Mouse (Mus musculus): ENCODE measurements around the gene Zfp943.
"Not testable (repeated sequence)": the region's sequence is repeated elsewhere in the genome, so short reads cannot be mapped to it uniquely, and the experiment has no call there.

Gene Zfp943

GRCm38 (mm10) chr17:21962107-21962907, at the start of gene Zfp943, which contains the start of gene Zfp942:
Zfp943 (plus strand) TSS chr17:21962552.
Zfp942 (minus strand) TSS chr17:21962464.
- peak; percentile 44 for DNase-seq (ENCODE audit: low read depth)

- DNase-seq (ENCODE audit: low read depth), result peak; percentile 13
Observed at GRCm38 (mm10) chr17:21963302-21963701, 950 bp downstream of the Zfp943 start.

- not testable (repeated sequence) for DNase-seq (ENCODE audit: low read depth)
Observed at GRCm38 (mm10) chr17:22035594-22035993, 73.2 kb downstream of the Zfp943 start.

GRCm38 (mm10) chr17:22049403-22049802, 87.1 kb downstream of the Zfp943 start:
- no peak for DNase-seq (ENCODE audit: low read depth)

- DNase-seq (ENCODE audit: low read depth), result no peak
Observed at GRCm38 (mm10) chr17:22053211-22053610, 90.9 kb downstream of the Zfp943 start.

GRCm38 (mm10) chr17:22081031-22081631, 118.8 kb downstream of the Zfp943 start:
- no peak for DNase-seq (ENCODE audit: low read depth)

GRCm38 (mm10) chr17:22083224-22083623, 120.9 kb downstream of the Zfp943 start:
- DNase-seq (ENCODE audit: low read depth), result peak; percentile 14

- DNase-seq (ENCODE audit: low read depth), result no peak
Observed at GRCm38 (mm10) chr17:22118770-22119169, 156.4 kb downstream of the Zfp943 start.
